Mouse (Mus musculus) brain, embryonic 18.5 days (tissue): ENCODE results near the gene Pfkfb1.

Experiments
- DNase-seq: peaks from one replicate; pipeline ENCODE4 v3.0.0-alpha.2; 2012; ENCODE audit warnings: low read depth, low spot score

Gene Pfkfb1

GRCm38 (mm10) chrX:150588023-150588764, at the start of gene Pfkfb1:
Pfkfb1 (plus strand) TSS chrX:150588229.
- DNase-seq, result peak; percentile 57

- DNase-seq, result no peak
Measured at GRCm38 (mm10) chrX:150540111-150540510, 47.9 kb upstream of the Pfkfb1 start.

DNA sequence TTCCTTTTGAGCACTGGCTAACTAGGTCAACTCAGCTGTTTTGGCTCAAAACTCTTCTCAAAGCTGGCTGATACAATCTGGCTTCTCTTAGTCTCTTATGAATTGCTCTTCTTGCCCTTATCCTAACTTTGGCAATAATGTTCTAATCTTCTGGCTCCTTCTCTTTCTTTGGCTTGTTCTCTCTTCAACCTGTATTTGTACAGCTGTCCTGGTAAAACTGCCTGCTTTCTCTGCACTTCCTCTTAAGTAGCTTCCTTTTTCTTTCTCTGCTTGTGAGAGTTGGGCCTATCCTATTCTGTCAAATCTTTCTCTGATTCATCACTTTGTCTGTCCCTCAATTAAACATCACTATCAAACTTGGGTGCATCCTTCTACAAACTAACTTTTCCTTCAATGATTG, 46.3 kb upstream of the Pfkfb1 start:
- DNase-seq, result no peak

- no peak for DNase-seq
Measured at GRCm38 (mm10) chrX:150547239-150547638, 40.8 kb upstream of the Pfkfb1 start, which contains the start of gene Alas2. Alas2 (plus strand) TSS chrX:150547375.

DNA sequence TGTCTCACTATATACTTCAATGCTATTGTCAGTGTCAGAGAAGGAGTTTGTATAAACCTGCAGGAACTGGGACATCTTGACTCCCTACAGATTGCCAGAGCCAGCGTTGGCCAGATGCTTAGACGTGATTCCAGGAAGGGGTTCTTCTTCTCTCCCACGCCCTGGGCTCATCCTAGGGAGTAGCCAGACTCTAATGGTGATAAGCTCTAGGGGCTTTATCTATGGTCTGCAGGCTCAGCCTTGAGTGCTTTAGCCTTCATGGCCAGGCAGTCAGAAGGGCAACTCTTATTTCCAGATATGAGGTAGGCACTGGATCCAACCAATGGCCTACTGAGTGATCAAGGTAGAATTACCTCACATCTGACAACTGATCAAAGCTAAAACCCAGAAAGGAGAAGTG, 38.4 kb upstream of the Pfkfb1 start:
- no peak for DNase-seq

GRCm38 (mm10) chrX:150551986-150552385, 36.0 kb upstream of the Pfkfb1 start:
- no peak for DNase-seq

GRCm38 (mm10) chrX:150554032-150554431, 34.0 kb upstream of the Pfkfb1 start:
- DNase-seq, result no peak

GRCm38 (mm10) chrX:150564644-150565357, 23.2 kb upstream of the Pfkfb1 start:
- no peak for DNase-seq

DNA sequence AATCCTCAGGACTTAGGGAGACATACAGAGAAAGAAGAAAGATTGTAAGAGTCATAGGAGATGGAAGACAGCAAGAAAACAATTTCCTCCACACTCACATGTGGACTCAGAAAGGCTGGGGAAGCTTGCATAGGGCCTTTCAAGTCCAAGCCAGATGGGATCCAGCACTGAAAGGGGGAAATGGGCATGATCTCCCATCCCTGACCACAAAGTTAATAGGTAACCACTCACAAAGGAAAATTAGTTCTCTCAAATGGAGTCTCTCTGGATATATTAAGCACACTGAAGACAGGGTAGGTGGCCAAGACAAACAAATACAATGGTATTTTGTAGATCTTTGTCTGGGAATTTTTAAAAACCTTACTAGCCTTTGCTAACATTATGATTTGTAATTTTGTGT, 6.1 kb upstream of the Pfkfb1 start:
- DNase-seq, result no peak

GRCm38 (mm10) chrX:150585116-150585515, 2.9 kb upstream of the Pfkfb1 start:
- no peak for DNase-seq

DNA sequence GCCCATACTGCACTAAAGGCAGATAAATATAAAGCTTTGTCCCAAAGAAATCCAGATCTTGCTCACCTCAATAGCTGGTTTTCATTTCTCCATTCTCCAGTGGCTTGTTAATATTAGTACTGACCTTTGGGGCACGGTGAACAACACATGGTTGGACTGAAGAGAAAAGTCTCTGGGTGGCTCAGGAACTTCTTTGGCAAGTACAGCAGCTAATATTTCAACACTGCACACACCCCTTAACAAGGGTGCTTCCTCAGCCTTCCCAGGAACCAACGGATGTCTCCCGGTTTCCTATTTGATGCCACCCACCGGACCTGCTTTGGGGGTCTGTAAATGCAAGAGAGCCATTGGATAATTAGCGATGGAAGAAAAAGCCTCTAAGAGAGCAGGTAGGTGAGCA, 1.7 kb downstream of the Pfkfb1 start, which contains the start of gene Apex2:
Gene Apex2, minus strand, starts transcription at position 173 of the 400 bp plus-strand sequence.
- no peak for DNase-seq

DNA sequence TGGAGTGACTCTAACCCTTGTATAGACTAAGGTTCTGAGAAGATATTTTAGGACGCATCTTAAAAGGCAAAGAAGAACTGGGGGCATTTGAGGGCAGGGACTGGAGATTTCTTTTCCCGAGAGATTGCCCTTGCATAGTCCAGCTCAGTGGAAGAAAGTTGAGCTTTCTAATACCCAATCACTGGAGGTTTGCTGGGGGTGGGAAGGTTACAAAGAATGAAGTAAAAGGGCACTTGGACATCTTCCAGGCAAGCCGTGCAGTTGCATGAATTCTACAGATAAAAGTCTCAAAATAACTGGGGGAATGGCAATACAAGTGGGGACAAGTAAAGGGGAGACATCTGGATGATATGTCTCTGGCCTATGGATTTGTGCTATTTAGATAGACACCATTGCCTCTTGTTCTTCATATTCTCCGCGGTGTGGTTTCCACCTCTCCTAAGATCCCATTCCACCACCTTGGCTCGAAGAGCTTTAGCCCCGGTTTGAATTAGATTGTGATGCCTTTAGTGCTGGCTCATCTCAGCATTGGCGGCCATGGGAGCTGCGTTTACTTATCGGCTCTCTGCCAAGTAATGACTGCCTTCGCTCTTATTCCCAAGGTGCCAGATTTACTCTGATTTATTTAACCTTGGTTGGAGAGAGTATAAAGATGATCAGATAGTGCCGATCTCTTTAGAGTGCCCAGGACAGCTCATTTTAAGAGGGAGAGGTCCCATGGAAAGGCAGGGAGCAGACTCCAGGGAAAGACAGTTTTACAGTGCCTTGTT, 5.4 kb downstream of the Pfkfb1 start:
- DNase-seq, result no peak

GRCm38 (mm10) chrX:150594176-150594575, 6.1 kb downstream of the Pfkfb1 start:
- DNase-seq, result no peak

- no peak for DNase-seq
Measured at GRCm38 (mm10) chrX:150595016-150595760, 7.2 kb downstream of the Pfkfb1 start.

- DNase-seq, result no peak
Measured at GRCm38 (mm10) chrX:150598882-150599281, 10.9 kb downstream of the Pfkfb1 start.

DNA sequence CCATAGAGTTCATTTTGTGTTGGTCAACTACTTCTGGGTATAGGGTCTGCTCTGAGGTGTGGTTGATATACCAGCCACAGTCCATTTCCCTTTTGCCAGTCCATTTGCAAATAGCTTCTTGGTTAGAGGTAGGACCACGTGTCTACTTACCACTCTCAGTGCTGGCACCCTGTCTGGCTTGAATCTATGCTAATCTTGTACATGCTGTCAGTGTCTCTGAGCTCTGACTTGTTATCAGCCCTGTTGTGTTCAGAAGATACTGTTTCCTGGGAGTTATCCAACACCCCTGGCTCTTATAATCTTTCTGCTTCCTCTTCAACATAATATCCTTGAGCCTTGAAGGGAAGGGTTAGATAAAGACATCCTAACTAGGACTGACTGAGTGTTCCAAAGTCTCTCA, 48.4 kb downstream of the Pfkfb1 start:
- DNase-seq, result no peak

DNA sequence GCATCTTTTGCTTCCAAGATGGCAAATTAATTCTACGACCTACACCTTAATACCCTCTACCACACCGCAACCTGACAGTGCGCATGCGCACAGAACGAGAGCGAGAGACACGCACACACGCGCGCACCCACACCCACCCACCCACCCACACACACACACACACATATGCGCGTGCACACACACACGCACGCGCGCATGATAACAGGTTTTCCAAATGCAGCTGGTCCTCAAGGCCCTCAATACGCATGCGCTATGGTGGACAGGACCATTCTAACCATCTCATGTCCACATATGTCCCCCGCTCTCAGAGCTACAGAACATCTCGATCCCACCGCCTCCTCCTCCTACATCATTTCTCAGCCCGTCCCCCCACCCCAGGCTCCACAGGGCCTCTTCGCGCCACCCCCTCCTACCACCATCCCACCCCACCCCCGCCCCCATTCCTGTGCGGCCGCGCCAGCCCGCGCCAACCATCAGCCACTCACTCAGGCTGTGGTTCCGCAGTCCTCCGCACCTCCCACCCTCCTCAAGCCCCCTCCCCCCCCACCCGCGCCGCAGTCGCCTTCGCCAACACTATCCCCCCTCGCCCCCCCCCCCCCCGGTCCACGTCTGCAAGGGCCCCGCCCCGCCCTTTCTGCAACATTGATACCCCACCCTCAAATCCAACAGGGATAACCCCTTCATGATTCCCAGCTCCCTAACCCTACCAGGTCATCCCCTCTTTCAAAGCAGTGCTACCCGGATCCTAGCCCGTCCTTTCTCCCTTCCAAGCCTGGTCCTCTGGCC, 68.3 kb downstream of the Pfkfb1 start:
- no peak for DNase-seq

- peak; percentile 60 for DNase-seq
Measured at GRCm38 (mm10) chrX:150656908-150657796, 69.1 kb downstream of the Pfkfb1 start, which contains the start of gene Tro. Tro (minus strand) TSS chrX:150657583.

DNA sequence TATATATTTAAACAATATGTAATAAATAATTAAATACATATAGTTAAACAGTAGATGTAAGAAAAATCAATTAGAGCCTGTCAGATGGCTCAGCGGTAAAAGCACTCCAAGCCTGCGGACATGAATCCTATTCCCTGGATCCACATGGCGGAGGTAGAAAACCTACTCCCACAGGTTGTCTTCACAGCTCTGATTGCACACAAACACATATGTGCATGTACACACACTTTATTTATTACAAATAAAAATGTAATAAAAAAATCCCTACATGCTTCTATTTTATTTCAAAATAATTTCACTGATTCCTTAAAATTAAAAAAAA, 69.7 kb downstream of the Pfkfb1 start:
- no peak for DNase-seq

GRCm38 (mm10) chrX:150662809-150663208, 74.8 kb downstream of the Pfkfb1 start:
- no peak for DNase-seq
